Mouse (Mus musculus): ENCODE results near the gene Phf24. TPM values are rescaled to one million over a fixed set of nuclear protein-coding genes. Genes with fewer than 3 reads are reported as not detected.

Gene Phf24
- total RNA-seq, 2 experiments from 2014 or later, result 1.6 to 1.8 TPM

DNA sequence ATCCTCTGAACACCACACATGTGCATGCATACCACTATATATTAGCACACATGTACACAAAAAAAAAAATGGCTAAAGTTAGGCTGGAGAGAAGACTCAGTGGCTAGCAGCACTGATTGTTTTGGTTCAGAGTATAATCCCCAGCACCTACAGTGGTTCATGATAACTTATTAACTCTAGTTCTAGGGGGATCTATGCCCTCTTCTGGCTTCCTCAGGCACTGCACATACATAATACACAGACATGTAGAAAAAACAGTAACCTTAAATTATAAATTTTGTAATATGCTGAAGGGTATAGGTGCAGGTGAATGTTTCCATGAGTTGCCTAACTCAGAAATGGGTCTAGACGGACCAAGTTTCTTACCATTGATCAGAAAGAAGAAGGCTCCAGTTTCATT is 71.8 kb downstream of the Phf24 start:
- DNase-seq (ENCODE audit: low spot score in 2 of 2), result no peak

Other genes with a start within 250 kb of the Phf24 start
- under 1 TPM in 1 of 2 experiments, not detected in 1; 0.86 TPM for gene 4930578G10Rik, start 181.1 kb upstream of the Phf24 start, total RNA-seq (2021)
- gene Ccl19, start 160.1 kb upstream of the Phf24 start, total RNA-seq (2021), result 1 to 10 TPM; 1.5 to 3.2 TPM
- 10 to 100 TPM in 1 of 2 experiments, 1 to 10 TPM in 1; 3.1 to 10.2 TPM for gene Ccl21a, start 142.7 kb upstream of the Phf24 start, total RNA-seq (2021)
- not detected for gene Fam205a1, start 62.8 kb upstream of the Phf24 start, total RNA-seq (2021)
- gene Gm12394, start 59.9 kb upstream of the Phf24 start, total RNA-seq (2021), result under 1 TPM in 1 of 2 experiments, not detected in 1; 0.27 TPM
- gene Fam205c, start 42.4 kb upstream of the Phf24 start, total RNA-seq (2021), result under 1 TPM in 1 of 2 experiments, not detected in 1; 0.19 TPM
- gene Dnajb5, start 33.2 kb downstream of the Phf24 start, total RNA-seq (2021), result 10 to 100 TPM; 17.0 to 24.2 TPM
- gene 1700022I11Rik, start 52.9 kb downstream of the Phf24 start, total RNA-seq (2021), result not detected
- 100 to 1,000 TPM; 267 to 341 TPM for gene Vcp, start 83.8 kb downstream of the Phf24 start, total RNA-seq (2021)
- gene Fancg, start 93.8 kb downstream of the Phf24 start, total RNA-seq (2021), result 1 to 10 TPM; 6.6 to 7.7 TPM
- gene Pigo, start 109.2 kb downstream of the Phf24 start, total RNA-seq (2021), result 10 to 100 TPM; 14.0 to 15.9 TPM
- gene Stoml2, start 115.0 kb downstream of the Phf24 start, total RNA-seq (2021), result 100 to 1,000 TPM; 159 to 223 TPM
- gene Fam214b, start 129.6 kb downstream of the Phf24 start, total RNA-seq (2021), result 10 to 100 TPM; 54.7 to 58.2 TPM
- 10 to 100 TPM; 12.9 to 15.8 TPM for gene Unc13b, start 142.3 kb downstream of the Phf24 start, total RNA-seq (2021)

Data from adrenal gland, adult 18-20 months (tissue).